Mouse (Mus musculus): Measurements from ENCODE around the gene Doc2b. TPM values are rescaled to one million over a fixed set of nuclear protein-coding genes. Genes with fewer than 3 reads are reported as not detected.

The Doc2b gene
- not detected for polyA plus RNA-seq (2017; shearing (Covaris generic))

DNA sequence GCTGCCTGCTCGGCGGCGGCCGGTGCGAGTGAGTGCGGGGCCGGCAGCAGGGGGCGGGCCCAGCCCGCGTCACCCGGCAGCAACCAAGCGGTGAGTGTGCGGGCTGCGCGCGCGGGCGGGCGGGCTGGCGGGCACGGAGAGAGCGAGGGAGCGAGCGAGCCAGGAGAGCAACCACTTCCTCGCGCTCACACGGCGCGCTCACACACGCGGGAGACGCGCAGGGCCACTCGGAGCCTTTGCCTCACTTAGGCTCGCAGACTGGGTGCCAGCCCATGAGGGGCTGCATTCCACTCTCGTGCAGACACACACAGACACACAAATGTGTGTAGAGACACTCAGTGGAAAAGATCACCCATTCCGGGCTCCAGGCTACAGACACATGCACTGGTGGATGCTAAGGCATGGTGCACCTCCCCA lies at the start of gene Doc2b:
Doc2b (minus strand) TSS at position 21 of the 417 bp plus-strand sequence.

DNA sequence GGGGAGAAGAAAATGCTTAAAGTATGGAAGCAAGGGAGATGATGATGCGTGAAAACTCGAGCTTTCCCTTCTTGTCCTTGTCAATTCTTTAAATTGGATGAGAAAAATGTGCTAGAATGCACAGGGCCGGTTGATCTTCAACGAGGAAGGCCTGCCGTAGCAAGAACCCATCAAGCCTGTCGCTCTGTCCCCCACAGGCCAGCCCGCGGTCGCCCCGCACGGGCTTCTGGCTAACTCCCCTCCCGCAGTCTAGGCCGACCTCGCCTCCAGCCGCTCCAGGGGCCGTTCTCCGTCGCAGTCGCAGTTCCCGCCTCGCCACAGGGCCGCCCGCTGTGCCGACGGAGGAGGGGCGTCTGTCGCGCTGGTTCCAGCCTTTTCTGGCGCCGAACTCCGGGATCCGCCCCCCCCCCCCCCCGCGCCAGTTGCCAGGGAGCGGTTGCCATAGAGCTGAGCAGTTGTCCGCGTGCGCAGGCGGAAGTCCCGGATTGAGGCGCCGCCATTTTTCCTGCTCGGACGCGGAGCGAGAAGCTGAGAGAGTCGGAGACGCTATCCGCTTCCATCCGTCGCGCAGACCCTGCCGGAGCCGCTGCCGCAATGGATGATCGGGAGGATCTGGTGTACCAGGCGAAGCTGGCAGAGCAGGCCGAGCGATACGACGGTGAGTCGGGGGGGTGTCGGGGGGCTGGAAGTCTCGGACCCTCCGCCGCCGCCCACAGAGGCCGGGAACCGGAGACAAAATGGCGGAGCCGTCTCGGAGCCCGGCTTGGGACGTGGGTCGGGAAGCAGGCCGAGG lies 63.2 kb downstream of the Doc2b start, which contains the start of gene Ywhae:
Ywhae (plus strand) TSS at position 436 of the 793 bp plus-strand sequence.

Other genes with a start within 250 kb of the Doc2b start
- gene Pitpna, start 208.0 kb downstream of the Doc2b start, polyA plus RNA-seq (2017; shearing (Covaris generic)) = 358 TPM
- gene Inpp5k, start 165.1 kb downstream of the Doc2b start, polyA plus RNA-seq (2017; shearing (Covaris generic)) = 141 TPM
- gene Myo1c, start 145.5 kb downstream of the Doc2b start, polyA plus RNA-seq (2017; shearing (Covaris generic)) = 30.3 TPM
- 50.2 TPM for gene Crk, start 116.8 kb downstream of the Doc2b start, polyA plus RNA-seq (2017; shearing (Covaris generic))
- gene Ywhae, start 63.2 kb downstream of the Doc2b start, polyA plus RNA-seq (2017; shearing (Covaris generic)) = 196 TPM
- gene Rph3al, start 142.4 kb upstream of the Doc2b start, polyA plus RNA-seq (2017; shearing (Covaris generic)) = 8.8 TPM
- not detected for gene 1700016K19Rik, start 203.9 kb upstream of the Doc2b start, polyA plus RNA-seq (2017; shearing (Covaris generic))
- gene Rflnb, start 231.7 kb upstream of the Doc2b start, polyA plus RNA-seq (2017; shearing (Covaris generic)) = 41.5 TPM